Mouse (Mus musculus): ENCODE data around the gene Olfr137.

Gene Olfr137

DNA sequence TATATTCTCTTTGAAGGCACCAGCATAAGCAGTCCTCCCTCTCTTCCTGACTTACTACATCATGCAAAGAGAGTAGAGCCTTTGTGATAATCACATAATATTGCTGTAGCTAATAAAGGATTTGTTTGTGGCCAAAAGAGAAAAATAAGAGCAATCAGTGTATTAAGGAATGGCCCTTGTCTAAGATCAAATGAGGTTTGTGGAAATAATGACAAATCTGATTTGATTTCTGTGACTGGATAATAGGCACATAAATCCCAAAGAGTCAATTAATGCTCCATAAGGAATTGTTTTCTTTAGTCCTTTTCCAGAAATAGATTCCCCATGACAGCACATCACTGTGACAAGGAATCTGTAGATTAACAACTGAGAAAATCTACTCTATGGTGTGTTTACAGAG lies at the start of gene Olfr137:
Gene Olfr137, minus strand, starts transcription at position 101 of the 400 bp plus-strand sequence.
- no peak for DNase-seq

DNA sequence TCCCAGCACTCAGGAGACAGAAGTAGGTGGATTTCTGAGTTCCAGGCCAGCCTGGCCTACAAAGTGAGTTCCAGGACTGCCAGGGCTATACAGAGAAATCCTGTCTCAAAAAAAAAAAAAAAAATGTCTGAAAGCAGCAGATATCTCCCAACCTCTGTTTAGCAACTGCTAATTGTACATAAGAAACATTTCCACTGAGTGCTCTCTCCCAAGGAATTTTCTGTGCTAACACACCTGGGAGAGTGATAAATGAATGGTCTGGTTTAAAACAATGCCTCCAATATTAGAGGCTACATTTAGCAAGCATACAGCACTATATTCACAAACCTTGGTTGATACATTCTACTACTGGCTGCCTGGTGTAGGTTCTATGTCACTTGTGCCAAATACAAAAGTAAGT lies 22.2 kb upstream of the Olfr137 start, which contains the start of gene Olfr136:
Gene Olfr136, plus strand, starts transcription at position 301 of the 400 bp plus-strand sequence.
- DNase-seq = no peak

DNA sequence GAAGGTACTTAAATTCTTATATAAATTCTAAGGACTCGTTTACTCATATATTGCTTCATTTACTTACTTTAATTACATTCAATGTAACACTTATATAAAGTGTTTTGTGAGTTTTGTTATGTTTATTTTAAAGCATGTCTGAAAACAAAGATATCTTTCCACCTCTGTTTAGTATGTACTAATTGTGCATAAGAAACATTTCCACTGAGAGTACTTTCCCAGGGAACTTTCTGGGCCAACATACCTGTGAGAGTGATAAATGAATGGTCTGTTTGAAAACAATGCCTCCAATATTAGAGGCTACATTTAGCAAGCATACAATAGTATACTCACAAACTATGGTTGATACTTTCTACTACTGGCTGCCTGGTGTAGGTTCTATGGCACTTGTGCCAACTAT lies 46.6 kb downstream of the Olfr137 start, which contains the start of gene Olfr138:
Gene Olfr138, plus strand, starts transcription at position 301 of the 400 bp plus-strand sequence.
- DNase-seq = no peak

All from embryo, embryonic 11 days (tissue).